Mouse (Mus musculus) olfactory bulb, adult 2 months (tissue): ENCODE data around the gene Wdr73.

Experiments
- CTCF ChIP-seq: fragments of 200-500 bp; IDR thresholded peaks from 2 replicates; pipeline ENCODE4 v1.5.1; 2012; ENCODE audit warnings: low read depth, mild to moderate bottlenecking, low read length, moderate library complexity; ENCODE audit not compliant: insufficient read depth
- POLR2A ChIP-seq: fragments of 200-500 bp; IDR thresholded peaks from 2 replicates; pipeline ENCODE4 v1.6.1; 2012; ENCODE audit warnings: mild to moderate bottlenecking, low read depth, low read length, moderate library complexity; ENCODE audit not compliant: insufficient read depth

DNA sequence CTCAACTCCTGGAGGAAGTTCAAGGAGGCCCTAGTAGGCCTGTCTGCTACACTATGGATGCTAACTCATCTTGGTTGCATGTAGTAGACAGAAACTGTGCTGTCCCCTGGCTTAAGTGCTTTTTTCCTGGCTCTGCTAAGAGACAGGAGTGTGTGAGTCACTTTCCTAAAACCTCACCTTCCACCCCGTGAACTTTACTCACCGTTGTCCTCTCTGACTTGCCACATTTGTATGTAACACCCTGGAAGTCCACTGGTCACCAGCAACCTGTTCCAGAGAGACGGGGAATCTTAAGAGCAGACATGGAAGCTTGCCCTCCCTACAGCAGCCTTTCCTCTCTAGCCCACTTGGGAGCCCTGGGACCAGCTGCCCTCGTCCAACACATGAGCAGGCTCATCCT is 3.3 kb downstream of the Wdr73 start:
- TF ChIP-seq CTCF: no peak
- TF ChIP-seq POLR2A: no peak
